Comparison of ENCODE assay signal across 8 mouse cellular contexts in genomic region chr11:77463101-77463445, GRCm38 (mm10). TPM values are rescaled to one million over a fixed set of nuclear protein-coding genes. Genes with fewer than 3 reads are reported as not detected.
DNase-seq lines count a peak whose midpoint lies in the region; ATAC-seq and TF ChIP-seq lines count a peak whose summit lies in the region.

No protein-coding gene starts in this region.

- H3K9ac ChIP-seq in heart, embryonic 13.5 days: peak overlapping the region; percentile 89
- no peak overlapping the region for H3K9ac ChIP-seq in ES-E14 (ENCODE audit: insufficient read depth, low read depth, low read length, poor library complexity, severe bottlenecking)
- H3K9ac ChIP-seq in liver, postnatal 0 days (replicated peaks): no peak overlapping the region

- no peak for TF ChIP-seq EP300 in liver, postnatal 0 days (IDR thresholded peaks at IDR 0.05; ENCODE audit: low read depth)

- H3K27me3 ChIP-seq in heart, embryonic 13.5 days (replicated peaks): peaks cover 42% of the 10 kb centered on the region
- H3K27me3 ChIP-seq in hindbrain, embryonic 10.5 days (ENCODE audit: insufficient read depth, poor library complexity, severe bottlenecking): peaks cover 89% of the 10 kb centered on the region
- peaks cover 65% of the 10 kb centered on the region for H3K27me3 ChIP-seq in liver, postnatal 0 days (ENCODE audit: insufficient read depth, low read length)

- 0 out of 2 replicates have a peak, but pooled peaks cover 13% of the 10 kb centered on the region for H3K36me3 ChIP-seq in heart, embryonic 13.5 days
- no peaks in the 10 kb centered on the region for H3K36me3 ChIP-seq in ES-E14 (ENCODE audit: control insufficient read depth, insufficient read depth, low read length, poor library complexity, severe bottlenecking)
- no peaks in the 10 kb centered on the region for H3K36me3 ChIP-seq in hindbrain, embryonic 10.5 days
- H3K36me3 ChIP-seq in liver, postnatal 0 days (replicated peaks; ENCODE audit: insufficient read depth, low read length): no peaks in the 10 kb centered on the region

- peak overlapping the region; percentile 88 for H3K4me2 ChIP-seq in heart, embryonic 13.5 days
- H3K4me2 ChIP-seq in liver, postnatal 0 days (ENCODE audit: low read depth, low read length): peak overlapping the region; percentile 91

- no peak for TF ChIP-seq CTCF in liver, postnatal 0 days (IDR thresholded peaks at IDR 0.05; ENCODE audit: low read depth)

- H3K4me3 ChIP-seq in heart, embryonic 13.5 days: peak overlapping the region; percentile 67
- peak overlapping the region; percentile 69 to 78; a peak in 2 of 4 replicates for H3K4me3 ChIP-seq in ES-E14 (ENCODE audit: insufficient read depth in 1 of 2, low read depth in 1 of 2, low read length in 2 of 2, poor library complexity in 1 of 2, severe bottlenecking in 1 of 2)
- H3K4me3 ChIP-seq in hindbrain, embryonic 10.5 days: peak overlapping the region; percentile 59
- H3K4me3 ChIP-seq in liver, postnatal 0 days (ENCODE audit: low read depth, low read length): peak overlapping the region; percentile 53

- peak overlapping the region; percentile 95 for H3K27ac ChIP-seq in heart, embryonic 13.5 days (replicated peaks)
- H3K27ac ChIP-seq in ES-E14 (ENCODE audit: insufficient read depth, low read depth, low read length, poor library complexity, severe bottlenecking): no peak overlapping the region
- no peak overlapping the region for H3K27ac ChIP-seq in hindbrain, embryonic 10.5 days
- H3K27ac ChIP-seq in liver, postnatal 0 days (ENCODE audit: low read depth): no peak overlapping the region

- WGBS in heart, embryonic 13.5 days: 33% methylated on average over 8 of the region's 8 CpGs
- WGBS in hindbrain, embryonic 10.5 days: 40% methylated on average over 8 of the region's 8 CpGs
- 35% methylated on average over 8 of the region's 8 CpGs for WGBS in liver, postnatal 0 days (ENCODE audit: insufficient replicate concordance)

- no peaks in the 10 kb centered on the region for H3K9me3 ChIP-seq in heart, embryonic 13.5 days
- H3K9me3 ChIP-seq in ES-E14 (ENCODE audit: control insufficient read depth, insufficient read depth, low read depth, low read length): no peaks in the 10 kb centered on the region
- no peaks in the 10 kb centered on the region for H3K9me3 ChIP-seq in hindbrain, embryonic 10.5 days
- H3K9me3 ChIP-seq in liver, postnatal 0 days (ENCODE audit: low read length): no peaks in the 10 kb centered on the region

- intact Hi-C loops in heart, postnatal 36 days (cut with DNase I): loop anchor here (10.0 kb wide), 1 partner anchor 358 kb away; no protein-coding TSS in a partner anchor

- no peak for ATAC-seq in heart, embryonic 13.5 days (ENCODE audit: extremely low read depth, insufficient number of reproducible peaks, low FRiP score, low TSS enrichment)
- ATAC-seq in liver, postnatal 0 days: no peak

- no peak for DNase-seq in heart, postnatal 36 days
- no peak for DNase-seq in ES-E14 (ENCODE audit: low read depth, low spot score)
- DNase-seq in hindbrain, embryonic 10.5 days (ENCODE audit: low spot score): no peak
- DNase-seq in liver, postnatal 0 days: no peak
- no peak for DNase-seq in layer of hippocampus, postnatal 25 days (ENCODE audit: extremely low spot score in 1 of 2, low spot score in 1 of 2)
- no peak for DNase-seq in cerebellum, adult 9-10 months
- no peak for DNase-seq in adrenal gland, adult (ENCODE audit: inconsistent age in 2 of 2, low spot score in 1 of 2)

- in situ Hi-C loops in ES-E14 (cut with MboI; ENCODE audit: low sequenced_read_pairs in 2 of 2, unreplicated experiment in 2 of 2): no loop called here

- peaks cover 66% of the 10 kb centered on the region for H3K4me1 ChIP-seq in heart, embryonic 13.5 days
- H3K4me1 ChIP-seq in ES-E14 (ENCODE audit: control insufficient read depth in 2 of 2, insufficient read depth in 2 of 2, low read length in 2 of 2, poor library complexity in 1 of 2): peaks cover 0 to 25% of the 10 kb centered on the region in 2 experiments; a peak in 1 of 4 replicates
- peaks cover 40% of the 10 kb centered on the region for H3K4me1 ChIP-seq in hindbrain, embryonic 10.5 days (replicated peaks)
- H3K4me1 ChIP-seq in liver, postnatal 0 days (ENCODE audit: insufficient read depth): peaks cover 18% of the 10 kb centered on the region

TF ChIP-seq in ES-E14, 5 proteins besides CTCF, POLR2A, EP300 and RAD21:
- TF ChIP-seq MAFK (IDR thresholded peaks at IDR 0.05; ENCODE audit: insufficient read depth, low read depth, low read length): no peak
- TF ChIP-seq ZNF384 (IDR thresholded peaks at IDR 0.05; ENCODE audit: low read depth, low read length): no peak
- TF ChIP-seq HCFC1 (IDR thresholded peaks at IDR 0.05; ENCODE audit: borderline replicate concordance, insufficient read depth, low read length): no peak
- no peak for TF ChIP-seq CHD2 (IDR thresholded peaks at IDR 0.05; ENCODE audit: low read depth, low read length)
- TF ChIP-seq ZC3H11A (IDR thresholded peaks at IDR 0.05; ENCODE audit: borderline replicate concordance, low read depth, low read length): no peak

RNA-seq across cellular contexts. Expression of gene Coro6, which starts 0.9 kb away (rescaled TPM):
- 28.8 and 30.1 TPM in 2 replicates for polyA plus RNA-seq in heart, embryonic 13.5 days (2015; fragmentation: Nextera tagmentation; extraction: Ambion mirVana)
- 100 to 1,000 TPM; 196 to 198 TPM for total RNA-seq in heart, postnatal 36 days (2021)
- total RNA-seq in ES-E14 (2012; rRNA removed): 0.48 and 0.80 TPM in 2 replicates
- polyA plus RNA-seq in hindbrain, embryonic 10.5 days (2016; fragmentation: Nextera tagmentation; extraction: Ambion mirVana): 0.05 and 0.16 TPM in 2 replicates
- polyA plus RNA-seq in liver, postnatal 0 days (2015; fragmentation: Nextera tagmentation; extraction: Ambion mirVana): 0.05 and 0.38 TPM in 2 replicates
- total RNA-seq in layer of hippocampus, postnatal 25 days (2021): 10 to 100 TPM; 10.1 to 16.6 TPM

RNA-seq across cellular contexts. Expression of gene Ankrd13b, which starts 26.4 kb away (rescaled TPM):
- polyA plus RNA-seq in heart, embryonic 13.5 days (2015; fragmentation: Nextera tagmentation; extraction: Ambion mirVana): 2.6 and 3.3 TPM in 2 replicates
- total RNA-seq in heart, postnatal 36 days (2021): 10 to 100 TPM in 1 of 2 experiments, 1 to 10 TPM in 1; 9.8 to 10.4 TPM
- 7.0 and 10.7 TPM in 2 replicates for total RNA-seq in ES-E14 (2012; rRNA removed)
- 11.1 and 16.7 TPM in 2 replicates for polyA plus RNA-seq in hindbrain, embryonic 10.5 days (2016; fragmentation: Nextera tagmentation; extraction: Ambion mirVana)
- polyA plus RNA-seq in liver, postnatal 0 days (2015; fragmentation: Nextera tagmentation; extraction: Ambion mirVana): 0.53 and 0.72 TPM in 2 replicates
- 10 to 100 TPM; 87.3 to 93.8 TPM for total RNA-seq in layer of hippocampus, postnatal 25 days (2021)

RNA-seq across cellular contexts. Expression of gene Git1, which starts 30.3 kb away (rescaled TPM):
- 7.8 and 7.9 TPM in 2 replicates for polyA plus RNA-seq in heart, embryonic 13.5 days (2015; fragmentation: Nextera tagmentation; extraction: Ambion mirVana)
- total RNA-seq in heart, postnatal 36 days (2021): 10 to 100 TPM; 55.2 to 57.1 TPM
- total RNA-seq in ES-E14 (2012; rRNA removed): 43.1 and 55.2 TPM in 2 replicates
- polyA plus RNA-seq in hindbrain, embryonic 10.5 days (2016; fragmentation: Nextera tagmentation; extraction: Ambion mirVana): 14.2 and 14.8 TPM in 2 replicates
- polyA plus RNA-seq in liver, postnatal 0 days (2015; fragmentation: Nextera tagmentation; extraction: Ambion mirVana): 2.1 and 2.5 TPM in 2 replicates
- 100 to 1,000 TPM; 272 to 274 TPM for total RNA-seq in layer of hippocampus, postnatal 25 days (2021)

RNA-seq across cellular contexts. Expression of gene Abhd15, which starts 51.8 kb away (rescaled TPM):
- 1.1 and 1.6 TPM in 2 replicates for polyA plus RNA-seq in heart, embryonic 13.5 days (2015; fragmentation: Nextera tagmentation; extraction: Ambion mirVana)
- 1 to 10 TPM; 2.3 to 3.1 TPM for total RNA-seq in heart, postnatal 36 days (2021)
- total RNA-seq in ES-E14 (2012; rRNA removed): 1.6 and 1.7 TPM in 2 replicates
- 5.3 and 9.1 TPM in 2 replicates for polyA plus RNA-seq in hindbrain, embryonic 10.5 days (2016; fragmentation: Nextera tagmentation; extraction: Ambion mirVana)
- polyA plus RNA-seq in liver, postnatal 0 days (2015; fragmentation: Nextera tagmentation; extraction: Ambion mirVana): 16.2 and 18.5 TPM in 2 replicates
- total RNA-seq in layer of hippocampus, postnatal 25 days (2021): 1 to 10 TPM; 1.4 to 1.6 TPM

RNA-seq across cellular contexts. Expression of gene Trp53i13, which starts 52.7 kb away (rescaled TPM):
- 23.5 and 27.7 TPM in 2 replicates for polyA plus RNA-seq in heart, embryonic 13.5 days (2015; fragmentation: Nextera tagmentation; extraction: Ambion mirVana)
- total RNA-seq in heart, postnatal 36 days (2021): 1 to 10 TPM; 8.3 to 8.7 TPM
- 18.4 and 23.5 TPM in 2 replicates for total RNA-seq in ES-E14 (2012; rRNA removed)
- 32.4 and 41.6 TPM in 2 replicates for polyA plus RNA-seq in hindbrain, embryonic 10.5 days (2016; fragmentation: Nextera tagmentation; extraction: Ambion mirVana)
- polyA plus RNA-seq in liver, postnatal 0 days (2015; fragmentation: Nextera tagmentation; extraction: Ambion mirVana): 4.8 and 5.4 TPM in 2 replicates
- 1 to 10 TPM; 4.9 to 6.2 TPM for total RNA-seq in layer of hippocampus, postnatal 25 days (2021)

Comparison
In these comparisons a context has a peak if more than half of its experiments do, and no peak if none do; other contexts are left out.
1. RNA of gene Coro6, which starts 0.9 kb away (total RNA-seq): 196 to 198 TPM in heart, postnatal 36 days; 10.1 to 16.6 TPM in layer of hippocampus, postnatal 25 days and 0.48 to 0.80 TPM in ES-E14; every median in the first group is over 10 times any median in the second.
2. Peak in every context shown above with its lines, with median percentiles within 50 percentile points of each other: H3K4me3 ChIP-seq.